Mouse (Mus musculus): ENCODE measurements around the gene Ank.

The Ank gene

DNA sequence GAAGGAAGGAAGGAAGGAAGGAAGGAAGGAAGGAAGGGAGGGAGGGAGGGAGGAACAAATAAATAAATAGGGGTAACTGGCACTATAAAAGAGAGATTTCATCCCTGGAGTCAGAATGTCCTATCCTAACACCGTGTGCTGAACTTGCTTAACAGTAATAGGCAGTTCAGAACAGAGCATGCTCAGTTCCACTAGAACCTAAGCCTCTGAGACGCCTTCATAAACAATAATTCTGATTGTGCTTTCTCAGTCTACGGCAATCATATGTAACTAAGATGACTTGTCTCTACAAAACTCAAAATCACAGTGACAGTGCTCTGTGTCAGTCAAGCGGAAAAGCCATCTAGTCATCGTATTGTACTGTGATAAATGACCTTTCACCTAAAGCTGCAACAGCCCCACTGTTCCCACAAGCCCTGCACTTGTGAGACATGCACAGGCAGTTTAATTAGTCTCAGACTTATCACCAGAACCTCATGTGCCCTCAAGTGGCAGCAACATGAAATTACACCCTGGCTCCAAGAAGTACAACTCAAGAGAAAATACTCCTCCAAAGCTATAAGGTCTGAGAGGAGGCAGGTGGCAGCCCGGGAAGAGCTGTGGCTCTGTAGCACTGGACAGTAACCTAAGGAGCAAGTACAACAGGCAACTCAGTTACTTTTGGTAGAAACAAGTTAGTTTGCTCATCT, 146.2 kb downstream of the Ank start:
- peak; percentile 70 for DNase-seq

DNA sequence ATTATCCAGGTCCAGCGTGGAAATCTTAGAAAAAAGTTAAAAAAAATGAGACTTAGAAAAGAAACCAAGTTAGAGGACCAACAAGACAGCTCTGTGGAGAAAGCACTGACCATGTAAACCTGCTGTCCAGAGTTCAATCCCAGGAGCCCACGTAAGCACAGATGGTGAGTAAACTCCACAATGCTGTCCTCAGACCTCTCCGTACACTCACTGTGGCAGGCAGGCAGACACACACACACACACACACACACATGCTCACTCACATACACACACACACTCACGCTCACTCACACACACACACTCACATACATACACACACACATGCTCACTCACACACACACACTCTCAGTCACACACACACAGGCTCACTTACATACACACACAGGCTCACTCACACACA, 146.8 kb downstream of the Ank start:
- no peak for DNase-seq

DNA sequence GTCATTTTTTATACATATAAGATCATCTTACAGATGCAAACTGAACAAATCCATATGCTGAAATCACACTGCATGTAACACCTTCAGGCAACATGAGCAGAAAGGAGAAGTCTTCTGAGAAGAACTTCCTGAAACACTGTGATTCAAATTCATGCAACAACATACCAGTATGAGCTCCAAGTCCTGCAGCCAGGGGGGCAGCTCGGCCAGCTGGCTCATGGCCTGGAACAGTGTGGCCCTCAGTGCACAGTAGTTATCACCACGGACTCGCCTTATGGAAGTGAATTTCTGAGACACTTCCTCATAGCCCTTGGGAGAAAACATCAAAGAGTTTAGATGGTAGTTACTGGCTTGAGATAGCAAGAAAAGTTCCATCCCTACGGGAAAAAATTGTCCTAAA, 149.7 kb downstream of the Ank start:
- peak; percentile 69 for DNase-seq

DNA sequence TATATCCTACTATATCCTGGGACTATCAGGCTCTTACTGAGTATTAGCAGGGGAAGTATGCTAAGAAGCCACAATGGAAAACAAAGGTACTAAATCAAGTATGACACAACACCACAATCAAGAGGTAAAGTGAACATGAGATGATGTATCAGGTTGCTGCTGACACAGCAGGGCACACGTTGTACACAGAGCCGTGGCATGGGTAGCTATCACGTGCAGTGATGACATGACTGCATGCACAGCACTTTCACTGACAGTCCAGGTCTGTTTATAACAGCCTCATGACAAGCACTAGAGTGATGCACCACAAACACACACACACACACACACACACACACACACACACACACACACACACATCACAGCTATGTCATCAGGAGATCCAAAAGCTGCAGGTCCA, 150.8 kb downstream of the Ank start:
- DNase-seq, result no peak

DNA sequence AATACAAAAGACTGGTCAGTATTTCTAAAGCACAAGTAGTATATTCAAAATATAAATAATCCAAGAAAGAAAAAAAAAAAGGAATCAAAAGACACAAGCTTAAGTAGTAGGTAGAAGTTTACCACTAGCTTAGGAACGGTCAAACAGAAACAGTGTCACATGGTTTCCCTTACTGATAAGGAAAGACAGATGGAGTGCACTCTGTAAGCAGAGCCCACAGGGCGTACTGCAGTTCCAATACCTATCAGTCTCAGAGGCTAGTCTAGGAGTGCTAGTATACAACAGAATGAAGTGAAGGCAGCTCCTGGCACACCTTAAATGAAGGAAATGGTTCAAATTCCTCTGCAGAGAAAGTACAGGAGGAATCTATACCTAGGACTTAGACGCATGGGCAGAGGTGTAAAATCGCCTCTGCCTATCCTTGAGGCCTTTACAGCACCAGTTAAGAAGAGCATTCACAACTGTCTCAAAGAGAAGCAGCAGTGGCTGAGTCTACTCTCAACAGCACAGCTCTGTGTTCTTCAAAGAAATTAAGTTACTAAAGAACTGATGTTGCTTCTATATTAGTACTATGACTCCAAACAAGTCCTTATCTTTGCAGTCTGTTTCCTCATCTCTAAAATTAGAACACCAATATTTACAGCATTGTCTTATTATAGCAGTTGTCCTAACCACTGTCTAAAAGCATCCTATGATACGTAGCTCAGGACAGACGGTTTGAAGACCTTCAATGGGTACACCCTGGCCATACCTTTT, 152.5 kb downstream of the Ank start:
- DNase-seq, result no peak

DNA sequence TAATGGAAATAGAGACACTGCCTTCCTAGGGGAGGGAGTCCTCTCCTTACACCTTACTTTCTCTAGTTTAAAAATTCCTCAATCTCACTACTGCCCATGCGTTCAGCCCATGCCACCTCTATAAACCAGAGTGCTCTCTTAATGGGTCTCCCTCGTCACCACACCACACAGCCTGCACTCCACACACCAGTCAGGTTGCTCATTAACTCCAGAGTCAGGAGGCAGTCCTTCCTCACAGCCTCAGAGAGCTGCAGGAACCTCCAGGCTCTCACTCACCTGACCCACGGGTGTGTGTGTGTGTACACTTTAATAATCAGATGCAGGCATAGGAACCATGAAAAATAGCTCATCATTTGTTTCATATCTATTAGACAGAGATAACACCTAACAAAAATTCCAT, 153.2 kb downstream of the Ank start:
- no peak for DNase-seq

DNA sequence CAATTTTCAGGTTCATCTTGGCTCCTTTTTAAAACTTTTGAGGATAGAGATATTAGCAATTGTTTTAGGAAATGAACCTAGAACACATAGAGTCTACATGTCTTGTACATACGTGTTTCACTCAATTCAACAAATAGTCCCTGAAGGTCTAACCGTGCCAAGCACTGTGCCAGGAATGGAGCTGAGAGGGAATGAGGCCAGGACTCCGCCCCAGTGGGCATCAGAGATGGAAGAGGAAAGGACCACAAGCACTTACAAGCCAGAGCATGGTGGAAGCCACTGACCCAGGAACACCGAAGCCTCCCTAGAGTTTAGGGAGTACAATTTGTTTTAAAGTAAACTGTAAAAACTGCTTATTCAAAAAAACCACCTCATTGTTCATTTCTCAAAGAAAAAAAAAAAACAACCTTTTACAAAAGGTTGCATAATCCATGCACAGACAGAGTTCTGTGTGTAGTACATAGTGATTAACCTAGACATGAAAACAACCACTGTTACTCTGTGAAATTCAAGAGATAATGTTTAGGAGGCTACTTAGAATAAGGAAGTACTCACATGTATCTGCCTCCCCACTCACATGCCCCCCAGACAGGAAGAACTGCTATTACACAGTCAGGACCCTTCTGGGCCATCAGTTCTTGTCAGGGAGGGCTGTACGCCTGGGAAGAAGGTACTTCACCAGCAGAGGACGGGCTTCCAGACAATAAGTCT, 154.2 kb downstream of the Ank start:
- DNase-seq, result no peak

DNA sequence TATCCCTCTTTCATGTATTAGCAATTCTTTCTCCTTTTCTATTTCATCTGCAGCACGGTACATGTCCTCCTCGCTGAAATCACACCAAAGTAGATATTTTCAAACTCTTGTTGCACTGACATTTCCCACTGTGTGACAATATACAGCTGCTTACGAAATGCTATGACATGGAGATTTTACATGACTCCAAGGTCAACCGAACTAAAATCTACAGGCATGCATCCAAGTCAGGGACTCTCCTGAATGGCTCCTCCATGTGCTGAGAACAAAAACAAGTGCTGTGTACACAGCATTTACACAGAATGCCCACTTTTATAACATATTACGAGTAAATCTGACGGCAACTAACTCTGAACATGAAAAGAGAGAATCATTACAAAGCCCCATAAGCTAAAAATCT, 156.8 kb downstream of the Ank start:
- DNase-seq, result no peak

DNA sequence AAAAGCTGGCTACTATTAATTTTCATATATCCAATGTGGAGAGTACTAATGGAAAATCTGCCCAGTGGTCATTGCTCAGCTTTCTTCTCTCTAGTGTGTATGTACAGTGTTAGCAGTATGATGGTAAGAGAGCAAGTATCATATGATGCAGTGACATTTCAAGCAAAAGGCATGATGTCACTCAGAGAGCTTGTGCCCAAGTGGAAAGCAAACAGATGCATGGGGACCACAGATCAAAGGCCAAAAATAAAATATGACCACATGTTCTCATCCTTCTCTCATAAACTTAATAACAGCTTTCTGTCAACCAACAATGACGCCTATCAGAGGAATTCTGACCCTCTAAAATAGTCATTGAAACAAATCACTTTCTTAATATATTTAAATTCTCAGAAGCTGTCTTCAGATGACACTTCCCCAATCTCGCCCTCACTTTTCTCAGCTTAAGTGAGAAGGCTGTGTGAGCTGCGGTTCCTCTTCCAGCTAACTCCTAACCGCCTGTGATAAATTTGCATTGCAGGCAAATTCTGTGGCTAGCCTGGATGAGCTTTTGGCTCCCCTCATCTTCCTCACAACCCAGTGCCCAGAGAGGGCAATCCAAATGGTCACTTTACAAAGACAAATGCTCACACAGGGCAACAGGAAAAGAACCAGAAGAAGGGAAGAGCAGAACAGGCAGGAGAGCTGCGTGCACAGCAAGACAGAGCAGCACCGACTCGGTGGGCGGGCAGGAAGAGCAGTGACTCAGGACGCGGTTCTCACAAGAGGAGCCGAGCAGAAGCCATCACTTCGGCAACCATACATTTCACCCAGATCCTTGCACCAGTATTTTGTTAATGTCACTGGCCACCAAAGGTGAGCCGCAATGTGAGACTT, 158.8 kb downstream of the Ank start:
- peak; percentile 59 for DNase-seq

DNA sequence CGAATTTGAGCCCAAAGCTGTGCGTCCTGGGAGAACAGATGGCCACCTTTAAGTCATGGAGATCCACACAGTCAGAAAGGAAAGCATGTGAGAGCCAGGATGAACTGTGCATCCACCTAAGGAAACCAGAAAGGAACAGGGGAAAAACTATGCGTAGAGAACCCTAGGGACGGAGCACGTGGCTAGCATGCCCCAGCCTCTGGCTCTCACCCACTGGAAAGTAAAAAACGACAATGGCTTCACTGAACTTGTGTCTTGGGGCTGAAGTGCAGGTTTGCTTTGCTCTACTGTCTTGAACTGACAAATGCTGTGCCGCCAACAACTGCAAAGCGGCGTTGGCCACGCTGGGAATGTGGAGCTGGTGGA, 159.4 kb downstream of the Ank start:
- no peak for DNase-seq

DNA sequence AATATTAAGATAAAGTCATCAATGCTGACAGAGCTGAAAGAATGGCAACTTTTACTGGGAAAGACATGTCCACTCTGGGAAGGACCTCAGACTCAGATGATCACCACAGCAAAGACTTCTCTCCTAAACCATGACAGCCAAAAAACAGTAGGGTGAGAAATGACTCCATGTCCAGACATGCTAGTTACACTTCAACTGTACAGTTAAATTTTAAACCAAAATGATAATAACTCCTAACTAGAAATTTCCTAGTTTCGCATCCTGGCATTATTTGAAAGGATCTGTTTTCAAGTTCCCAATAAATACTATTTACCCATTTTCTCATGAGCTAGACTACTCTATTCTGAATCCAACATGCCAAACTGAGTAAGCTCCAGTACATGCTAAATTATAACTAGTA, 159.8 kb downstream of the Ank start:
- DNase-seq, result no peak

DNA sequence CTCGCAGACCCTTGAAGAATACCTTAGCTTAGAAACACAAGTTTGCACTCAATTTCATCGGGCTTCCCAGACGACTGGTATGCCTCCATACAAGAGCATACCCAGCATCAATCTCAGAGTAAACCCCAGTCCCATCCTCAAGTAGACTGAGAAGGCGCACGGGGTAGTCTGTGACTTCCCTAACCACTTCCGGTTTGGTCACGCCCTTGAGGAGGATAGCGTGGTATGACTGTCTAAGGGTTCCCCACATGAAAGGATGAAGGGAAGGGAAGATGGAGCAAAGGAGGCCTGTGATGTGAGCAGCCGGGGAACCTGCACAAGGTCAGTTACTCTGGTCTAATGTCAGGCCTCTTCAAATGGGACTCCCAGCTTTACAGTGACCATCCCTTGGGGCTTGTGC, 161.3 kb downstream of the Ank start:
- no peak for DNase-seq

DNA sequence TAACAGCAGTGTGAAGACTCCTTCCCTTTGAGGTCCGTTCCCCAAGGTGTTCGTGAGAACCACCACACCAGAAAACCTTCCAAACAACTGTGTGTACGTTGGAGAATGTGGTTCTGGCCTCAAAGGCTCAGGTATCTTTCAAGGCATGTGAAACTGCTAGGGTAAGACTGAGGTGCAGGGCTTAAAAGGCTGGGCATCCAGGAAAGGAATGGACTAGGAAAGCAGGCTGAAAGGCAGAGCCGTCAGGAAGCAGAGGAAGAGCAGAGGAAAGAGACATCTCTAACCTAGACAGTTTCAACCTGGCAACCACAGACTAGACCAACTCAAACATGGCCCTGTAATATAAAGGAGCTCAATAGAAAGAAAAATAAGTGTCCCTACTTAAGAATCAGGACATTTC, 162.6 kb downstream of the Ank start:
- no peak for DNase-seq

DNA sequence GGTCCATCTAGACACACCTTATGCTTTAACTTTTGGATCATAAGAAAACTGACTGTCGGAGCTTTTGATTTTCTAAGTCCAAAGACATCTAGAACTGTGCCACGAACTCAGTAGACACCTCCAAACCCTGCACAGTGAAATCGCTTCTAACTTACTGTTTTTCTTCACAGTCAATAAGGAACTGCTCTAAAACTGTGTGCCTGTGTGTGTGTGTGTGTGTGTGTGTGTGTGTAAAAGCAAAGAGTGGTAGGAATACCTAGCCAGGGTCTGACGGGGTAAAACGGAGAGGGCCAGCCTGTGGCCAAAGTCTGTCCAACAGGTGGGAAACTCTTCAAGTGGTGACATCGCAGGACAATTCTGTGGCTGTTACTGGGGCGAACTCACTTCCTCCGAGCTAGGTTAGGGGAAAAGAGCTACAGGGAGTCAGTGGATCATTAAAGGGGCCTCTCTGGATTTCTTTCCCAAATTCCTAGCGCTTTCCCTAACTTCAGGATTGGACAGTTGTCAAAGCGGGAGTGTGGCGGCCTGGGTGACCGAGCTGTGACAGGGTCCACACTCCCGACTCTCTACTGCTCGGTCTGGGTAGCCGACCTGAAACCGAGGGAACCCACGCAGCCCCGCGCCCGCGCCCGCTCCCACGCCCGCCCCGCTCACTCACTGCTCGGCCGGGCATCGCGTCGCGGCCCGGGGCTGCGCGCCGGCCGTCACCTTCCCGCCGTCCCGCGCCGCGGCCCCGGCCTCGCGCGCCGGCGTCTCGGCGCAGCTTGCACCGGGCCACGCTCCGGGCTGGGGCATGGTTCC, 163.5 kb downstream of the Ank start:
- no peak for DNase-seq

DNA sequence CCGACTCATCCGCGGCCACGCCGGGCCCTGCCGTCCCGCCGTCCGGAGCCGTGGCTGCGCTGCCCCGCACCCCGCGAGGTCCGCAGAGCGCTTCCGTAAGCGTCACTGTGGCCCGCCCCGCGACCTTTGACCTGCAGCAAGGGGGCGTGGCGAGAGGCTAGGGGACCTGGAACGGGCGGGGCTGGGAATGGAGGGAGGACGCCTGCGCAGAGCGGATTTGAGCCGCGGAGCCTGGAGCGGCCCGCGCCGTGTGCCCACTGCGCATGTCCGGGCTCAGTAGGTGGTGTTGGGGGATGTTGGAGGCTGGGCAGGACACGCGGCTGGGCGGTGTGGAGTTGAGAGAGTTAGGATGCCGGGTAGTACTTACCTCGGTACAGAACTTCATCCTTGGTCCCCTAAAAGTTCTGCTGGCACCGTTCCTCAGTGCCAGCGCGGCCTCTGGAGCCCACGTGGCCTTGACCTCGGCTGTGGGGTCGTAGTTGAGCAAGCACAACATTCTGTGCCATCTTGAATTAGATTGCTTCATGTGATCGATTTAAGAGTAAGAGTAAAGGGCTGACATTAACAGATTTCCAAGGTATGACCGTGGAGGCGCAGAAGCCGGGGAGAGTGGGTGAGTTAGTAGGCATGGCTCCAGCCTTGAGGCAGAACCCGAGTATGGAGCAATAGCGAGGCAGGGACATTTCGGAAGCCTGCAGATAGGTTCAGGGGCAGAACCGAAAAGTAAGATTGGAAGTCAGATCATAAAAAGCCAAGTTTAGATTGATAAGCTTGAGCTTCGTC, 164.3 kb downstream of the Ank start, which contains the start of gene Otulin:
Gene Otulin (minus strand): TSS at position 93 of the 783 bp plus-strand sequence.
- DNase-seq, result peak; percentile 98

DNA sequence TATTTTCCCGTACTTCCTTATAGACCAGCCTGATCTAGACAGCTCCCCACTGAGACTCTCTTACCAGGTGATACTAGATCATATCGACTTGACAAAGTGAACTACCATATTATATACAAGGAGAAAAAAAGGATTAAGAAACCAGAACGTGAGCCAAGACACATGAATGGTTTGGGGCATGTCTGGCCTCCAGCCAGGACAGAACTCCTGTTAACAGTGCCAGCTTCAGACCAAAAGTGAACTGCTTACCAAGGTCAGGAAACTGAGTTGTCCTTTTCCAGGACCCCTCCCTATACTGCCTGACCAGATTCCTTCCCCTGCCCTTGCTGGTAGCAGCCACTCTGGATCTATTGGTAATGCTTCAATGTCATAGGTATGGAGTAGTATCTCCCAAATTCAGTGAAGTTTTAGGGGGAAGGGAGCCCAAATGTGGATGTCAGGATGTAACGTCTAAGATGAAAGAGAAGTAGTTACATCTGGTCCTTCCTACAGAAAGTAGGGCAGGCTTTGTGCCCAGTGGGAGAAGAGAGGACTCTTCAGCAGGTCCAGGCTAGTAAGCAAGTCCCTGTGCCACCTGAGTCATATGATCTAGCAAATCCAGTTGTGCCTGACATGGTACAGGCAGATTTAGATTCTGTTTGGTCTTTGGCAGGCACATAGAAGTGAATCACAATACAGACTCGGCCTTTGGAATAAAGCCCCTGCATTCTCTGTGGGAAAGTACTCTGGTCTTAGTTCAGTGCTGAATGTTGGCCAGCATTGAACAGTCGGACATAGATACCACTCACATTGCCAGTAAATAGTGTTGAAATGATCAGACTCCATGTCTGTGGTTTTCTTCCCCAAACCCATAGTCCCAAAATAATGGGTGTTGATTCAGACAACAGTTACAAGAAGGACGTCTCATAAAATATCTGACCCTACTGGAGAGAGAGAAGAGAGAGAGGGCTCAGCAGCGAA, 167.7 kb downstream of the Ank start:
- no peak for DNase-seq

DNA sequence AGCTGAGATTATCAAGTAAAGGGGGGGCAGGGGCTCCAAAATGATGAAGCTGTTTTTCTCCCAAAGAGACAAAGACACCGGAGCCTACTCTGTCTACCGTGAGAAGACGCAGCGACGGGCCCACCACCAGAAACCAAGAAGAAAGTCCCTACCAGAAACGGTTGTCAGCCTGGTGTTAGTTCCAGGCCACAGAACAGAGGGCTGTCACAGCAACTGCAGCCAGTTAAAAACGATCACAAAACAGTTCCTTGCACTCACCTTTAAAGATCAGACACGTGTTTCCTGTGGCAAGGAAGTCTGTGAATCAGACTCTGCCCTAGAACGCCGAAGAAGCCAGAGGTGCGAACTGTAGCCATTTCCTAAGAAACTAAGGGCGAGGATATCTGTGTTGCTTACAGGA, 174.7 kb downstream of the Ank start:
- DNase-seq, result no peak

DNA sequence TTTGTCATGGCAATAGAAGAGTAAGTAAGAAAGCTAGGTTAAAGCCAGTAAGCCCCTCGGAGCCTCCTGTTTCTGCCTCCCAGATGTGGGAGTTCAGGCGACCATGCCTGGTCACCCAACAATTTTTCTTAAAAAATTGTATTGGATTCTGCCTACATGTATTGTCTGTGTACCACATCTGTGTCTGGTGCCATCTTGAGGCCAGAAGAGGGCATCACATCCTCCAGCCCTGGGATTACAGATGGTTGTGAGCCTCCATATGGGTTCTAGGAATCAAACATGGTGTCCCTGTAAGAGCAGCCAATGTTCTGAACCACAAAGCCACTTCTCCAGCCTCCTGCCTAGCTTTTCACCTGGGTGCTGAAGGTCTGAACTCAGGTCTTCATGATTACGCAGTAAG, 176.4 kb downstream of the Ank start:
- DNase-seq, result peak; percentile 36
